Mouse (Mus musculus) olfactory bulb, adult 2 months (tissue): ENCODE data around the gene Abhd5. TPM values are rescaled to one million over a fixed set of nuclear protein-coding genes. Genes with fewer than 3 reads are reported as not detected.
A peak's percentile ranks its signal among the peaks of the same experiment; 100 is the strongest.

ENCODE experiments used
- H3K27ac ChIP-seq: fragments of 200-500 bp; 2 replicates; pipeline ENCODE4 v1.5.1; 2012; ENCODE audit warnings: low read depth, low read length; ENCODE audit not compliant: insufficient read depth
- H3K4me1 ChIP-seq: fragments of 200-500 bp; 2 replicates; pipeline ENCODE4 v1.6.1; 2012; ENCODE audit warnings: low read length; ENCODE audit not compliant: control insufficient read depth, insufficient read depth
- H3K4me3 ChIP-seq: fragments of 200-500 bp; 2 replicates; pipeline ENCODE4 v1.5.1; 2012; ENCODE audit warnings: mild to moderate bottlenecking, low read depth, low read length, moderate library complexity; ENCODE audit not compliant: insufficient read depth
- CTCF ChIP-seq: fragments of 200-500 bp; IDR thresholded peaks from 2 replicates; pipeline ENCODE4 v1.5.1; 2012; ENCODE audit warnings: low read depth, mild to moderate bottlenecking, low read length, moderate library complexity; ENCODE audit not compliant: insufficient read depth
- POLR2A ChIP-seq: fragments of 200-500 bp; IDR thresholded peaks from 2 replicates; pipeline ENCODE4 v1.6.1; 2012; ENCODE audit warnings: mild to moderate bottlenecking, low read depth, low read length, moderate library complexity; ENCODE audit not compliant: insufficient read depth
- WGBS: fragments of 180-500 bp; shearing (Covaris S2); methylation state at CpG from one replicate; pipeline ENCODE4 v1.1.7; 2018; 5-methylcytosine and 5-hydroxymethylcytosine counted together
- polyA plus RNA-seq: library from polyadenylated mRNA; stranded (reverse); fragments of >200 nt; gene quantifications from 2 replicates; pipeline ENCODE4 v1.2.4, GENCODE M21; 2012; ENCODE audit warnings: low replicate concordance; ENCODE audit not compliant: missing spikeins, insufficient read depth, insufficient read length

The Abhd5 gene
- polyA plus RNA-seq, 1 experiment = not detected

GRCm38 (mm10) chr9:122389287-122389920 lies 38.0 kb downstream of the Abhd5 start:
- 91% methylated on average over 5 of the region's 5 CpGs for WGBS
- no peaks in the 10 kb centered on the region for H3K4me1 ChIP-seq
- H3K4me3 ChIP-seq = no peak overlapping the region
- no peak for TF ChIP-seq POLR2A
- TF ChIP-seq CTCF = no peak
- no peak overlapping the region for H3K27ac ChIP-seq

DNA sequence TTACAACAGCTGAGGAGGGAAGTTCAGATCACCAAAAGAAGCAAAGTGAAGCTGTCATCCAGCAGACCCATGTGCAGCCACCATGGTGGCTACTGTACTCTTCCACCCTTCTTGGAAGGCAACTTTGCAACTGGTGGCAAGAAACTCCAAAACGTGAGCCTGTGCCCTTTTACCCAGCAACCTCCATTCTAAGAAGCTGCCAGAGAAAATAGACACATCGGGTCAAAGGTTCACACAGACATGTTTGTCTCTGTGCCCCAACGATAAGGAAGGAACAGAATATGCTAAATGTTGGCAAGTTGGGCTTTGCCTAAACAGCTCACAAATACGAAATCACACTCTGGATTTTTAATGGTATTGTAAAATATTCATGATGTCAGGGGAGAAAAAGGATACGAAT lies 44.4 kb downstream of the Abhd5 start:
- WGBS = 65% methylated on average over 5 of the region's 5 CpGs
- H3K4me3 ChIP-seq = no peak overlapping the region
- no peak overlapping the region for H3K27ac ChIP-seq
- no peak for TF ChIP-seq CTCF
- TF ChIP-seq POLR2A = no peak
- H3K4me1 ChIP-seq = peaks cover 15% of the 10 kb centered on the region

GRCm38 (mm10) chr9:122397156-122397555 lies 45.7 kb downstream of the Abhd5 start:
- WGBS = 100% methylated on average over 1 of the region's 1 CpGs
- Histone ChIP-seq H3K4me3 (no peak overlapping the region), H3K4me1 (peaks cover 15% of the 10 kb centered on the region), H3K27ac (no peak overlapping the region)
- TF ChIP-seq CTCF (no peak), POLR2A (no peak)

- H3K27ac ChIP-seq = peak overlapping the region; percentile 54; the same call in 1 of the 2 replicates
- H3K4me1 ChIP-seq = peaks cover 15% of the 10 kb centered on the region
- WGBS = 35% methylated on average over 7 of the region's 7 CpGs
- TF ChIP-seq POLR2A (no peak), CTCF (no peak)
- no peak overlapping the region for H3K4me3 ChIP-seq
Measured at GRCm38 (mm10) chr9:122398746-122399145, 47.3 kb downstream of the Abhd5 start.

DNA sequence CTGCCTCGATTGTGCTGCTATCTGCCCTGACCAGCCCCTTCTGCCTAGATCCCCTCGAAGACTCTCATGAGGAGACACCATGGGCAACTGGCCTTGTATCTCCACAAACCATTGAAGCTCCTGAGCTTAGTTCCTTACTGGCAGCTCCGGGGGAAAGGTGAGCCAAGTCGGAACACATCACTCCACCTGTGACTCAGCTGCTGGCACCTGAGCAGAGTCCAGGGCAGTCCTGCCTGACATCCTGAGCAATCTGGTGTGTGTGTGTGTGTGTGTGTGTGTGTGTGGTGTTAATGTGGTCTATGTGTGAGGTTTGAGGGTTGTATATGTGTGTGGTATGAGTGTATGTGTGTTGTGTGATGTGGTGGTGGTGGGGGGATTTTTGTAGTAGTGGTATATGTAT lies 49.8 kb downstream of the Abhd5 start:
- H3K4me3 ChIP-seq = no peak overlapping the region
- H3K4me1 ChIP-seq = peaks cover 15% of the 10 kb centered on the region
- 90% methylated on average over 4 of the region's 4 CpGs for WGBS
- no peak for TF ChIP-seq POLR2A
- TF ChIP-seq CTCF = no peak
- no peak overlapping the region for H3K27ac ChIP-seq

DNA sequence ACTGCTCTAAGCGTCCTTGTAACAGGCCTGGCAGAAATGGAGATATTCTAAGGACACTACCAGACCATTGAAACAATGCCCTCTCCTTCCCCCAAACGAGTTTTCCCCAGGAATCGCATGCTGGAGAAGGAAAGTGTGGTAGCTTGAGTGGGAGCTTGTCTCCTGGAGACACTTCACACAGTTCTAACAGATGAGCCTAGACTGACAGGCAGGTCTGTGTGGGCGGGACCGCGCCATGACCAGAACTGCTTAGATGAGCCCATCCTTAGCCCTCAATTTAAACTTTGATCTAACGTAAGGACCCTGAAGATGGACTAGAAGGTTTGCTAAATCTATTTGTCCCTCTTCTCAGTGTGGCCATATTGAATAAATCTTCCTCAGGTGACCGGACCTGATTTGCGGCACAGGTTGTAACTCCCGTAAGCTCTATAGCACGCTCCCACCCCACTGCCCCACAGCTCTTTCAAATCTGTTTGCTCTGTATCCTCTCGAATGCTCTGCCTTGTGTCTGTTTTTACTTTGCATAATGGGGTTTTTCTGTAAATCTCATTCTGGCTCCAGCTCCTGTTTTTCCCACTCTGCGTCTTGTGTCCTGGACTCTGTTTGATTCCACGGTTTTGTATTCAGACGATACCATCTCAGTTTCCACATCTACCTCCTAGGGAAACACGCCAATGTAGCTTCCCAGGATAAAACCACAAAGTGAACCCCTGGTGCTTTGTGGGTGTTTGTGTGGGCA lies 59.2 kb downstream of the Abhd5 start:
- WGBS = 89% methylated on average over 16 of the region's 16 CpGs
- no peak overlapping the region for H3K4me3 ChIP-seq
- no peaks in the 10 kb centered on the region for H3K4me1 ChIP-seq
- no peak overlapping the region for H3K27ac ChIP-seq
- no peak for TF ChIP-seq CTCF
- no peak for TF ChIP-seq POLR2A

- TF ChIP-seq CTCF = no peak
- H3K27ac ChIP-seq = no peak overlapping the region
- H3K4me3 ChIP-seq = no peak overlapping the region
- H3K4me1 ChIP-seq = peaks cover 13% of the 10 kb centered on the region
- 97% methylated on average over 1 of the region's 1 CpGs for WGBS
Measured at GRCm38 (mm10) chr9:122414648-122415047, 63.2 kb downstream of the Abhd5 start.

DNA sequence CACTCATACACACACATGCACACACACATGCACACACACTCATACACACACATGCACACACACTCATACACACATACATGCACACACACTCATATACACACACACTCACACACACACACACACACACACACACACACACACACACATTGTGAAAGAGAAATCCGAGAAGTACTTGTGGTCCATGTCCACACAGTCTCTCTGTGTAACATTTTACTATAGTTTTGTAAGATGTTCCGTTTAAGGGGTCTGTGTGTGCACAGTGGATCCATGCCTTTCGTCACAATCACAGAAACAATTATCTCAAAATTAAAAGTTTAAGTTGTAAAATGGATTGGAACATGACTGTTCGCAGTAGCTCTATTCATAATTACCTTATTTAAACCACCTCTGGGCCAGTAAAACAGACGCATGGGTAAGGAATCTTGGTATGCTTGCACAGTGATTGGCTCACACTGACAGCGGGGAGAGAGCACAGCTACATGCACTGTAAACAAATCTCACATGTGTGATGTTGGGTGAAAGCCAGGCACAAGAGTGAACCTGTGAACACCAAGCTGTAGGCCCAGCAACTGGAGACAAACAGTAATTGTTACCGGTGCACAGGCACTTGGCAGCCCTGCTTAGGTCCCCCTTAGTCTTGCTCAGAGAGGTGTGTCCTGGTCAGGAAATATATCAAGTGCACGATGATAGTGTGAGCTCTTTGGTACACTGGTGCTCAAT lies 63.8 kb downstream of the Abhd5 start:
- Histone ChIP-seq H3K4me3 (no peak overlapping the region), H3K4me1 (peaks cover 15% of the 10 kb centered on the region), H3K27ac (no peak overlapping the region)
- WGBS = 88% methylated on average over 8 of the region's 8 CpGs
- TF ChIP-seq POLR2A (no peak), CTCF (no peak)

DNA sequence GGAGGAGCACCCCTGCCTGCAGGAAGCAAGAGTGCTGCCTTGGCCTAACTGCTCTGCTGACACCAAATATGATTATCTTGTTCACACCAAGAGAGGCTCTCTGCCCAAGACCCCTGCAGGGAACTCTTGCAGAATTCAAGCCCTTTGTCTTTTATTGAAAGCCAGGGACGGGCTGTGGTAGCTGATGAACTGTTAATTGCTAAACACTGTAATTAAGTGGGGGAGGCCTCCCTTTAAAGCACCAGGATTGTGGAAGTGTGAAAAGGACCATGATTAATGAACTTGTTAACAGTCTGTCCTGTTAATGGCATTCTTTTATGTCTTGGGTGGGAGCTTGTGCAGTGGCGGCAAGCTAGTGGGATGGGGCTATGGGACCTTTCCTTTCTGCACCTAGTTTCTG lies 65.2 kb downstream of the Abhd5 start:
- Histone ChIP-seq H3K4me1 (peaks cover 27% of the 10 kb centered on the region), H3K27ac (no peak overlapping the region), H3K4me3 (no peak overlapping the region)
- TF ChIP-seq POLR2A (no peak), CTCF (no peak)
- WGBS = 20% methylated on average over 2 of the region's 2 CpGs
